Mouse (Mus musculus): Measurements from ENCODE around the gene Lalba.

GRCm38 (mm10) chr15:98511386-98511928 is 28.9 kb upstream of the Lalba start:
- TF ChIP-seq CTCF (conservative IDR thresholded peaks at IDR 0.05; ENCODE audit: insufficient read depth, insufficient read length, low read depth, low read length), result no peak
- no peak for TF ChIP-seq POLR2A (IDR thresholded peaks at IDR 0.05; ENCODE audit: low read depth, low read length)

Measured in kidney, adult 2 months (tissue).